Mouse (Mus musculus): Measurements from ENCODE around the gene Vmn2r120. TPM values are rescaled to one million over a fixed set of nuclear protein-coding genes. Genes with fewer than 3 reads are reported as not detected.
"Not testable (repeated sequence)": the region's sequence is repeated elsewhere in the genome, so short reads cannot be mapped to it uniquely, and the experiment has no call there.

Vmn2r120 gene
- total RNA-seq (2012; rRNA removed) (not detected in 2 replicates), total RNA-seq (2014; rRNA removed) (not detected in 2 replicates), polyA plus RNA-seq (2012; ENCODE audit: insufficient read length, low read depth) (0.05 TPM in 1 of 2 replicates, not detected in the other)

- Histone ChIP-seq H3K36me3 (replicated peaks in 1 of 2; ENCODE audit: control insufficient read depth in 1 of 2, insufficient read depth in 1 of 2, low read length in 1 of 2) (no peaks in the 10 kb centered on the region), H3K4me1 (ENCODE audit: control insufficient read depth in 1 of 2, insufficient read depth in 2 of 2) (no peaks in the 10 kb centered on the region), H3K4me3 (replicated peaks in 1 of 3; ENCODE audit: low read depth in 2 of 3, low read length in 2 of 3, poor library complexity in 1 of 3) (no peak within 1 kb of the TSS), H3K9ac (ENCODE audit: insufficient read depth, low read depth) (no peak within 1 kb of the TSS), H3K4me2 (ENCODE audit: insufficient read depth, low read depth, poor library complexity, severe bottlenecking) (no peak within 1 kb of the TSS), H3K9me3 (replicated peaks; ENCODE audit: low read length) (no peaks in the 10 kb centered on the region), H3K27me3 (replicated peaks) (no peaks in the 10 kb centered on the region), H3K27ac (ENCODE audit: insufficient read depth, low read depth) (no peak within 1 kb of the TSS), H3K79me2 (replicated peaks; ENCODE audit: control insufficient read depth, extremely low read depth, insufficient read depth, poor library complexity, severe bottlenecking) (no peaks in the 10 kb centered on the region)
- in situ Hi-C loops (cut with MboI; ENCODE audit: low pct_ligation_motif_present, low pct_unique_long_range_greater_than_20kb, low sequenced_read_pairs) (no loop called here), dilution Hi-C loops (cut with MboI; ENCODE audit: extremely low pct_ligation_motif_present, extremely low pct_unique_long_range_greater_than_20kb, low sequenced_read_pairs) (no loop called here)
- DNase-seq (ENCODE audit: extremely low read depth), result no peak
- TF ChIP-seq PAX5 (IDR thresholded peaks at IDR 0.05; ENCODE audit: low read length) (no peak), SIN3A (IDR thresholded peaks at IDR 0.05; ENCODE audit: low read length) (no peak), NRF1 (IDR thresholded peaks at IDR 0.05; ENCODE audit: low read depth, low read length) (no peak), ZNF384 (IDR thresholded peaks at IDR 0.05; ENCODE audit: low read depth, low read length) (no peak), SMC3 (IDR thresholded peaks at IDR 0.05; ENCODE audit: low read depth, low read length) (no peak), BHLHE40 (IDR thresholded peaks at IDR 0.05; ENCODE audit: low read depth, low read length) (no peak), CHD2 (IDR thresholded peaks at IDR 0.05; ENCODE audit: low read length) (no peak), ZMIZ1 (IDR thresholded peaks at IDR 0.05; ENCODE audit: low read depth, low read length) (no peak)
Measured at GRCm38 (mm10) chr17:57545405-57545804, at the start of gene Vmn2r120. Vmn2r120 (minus strand) TSS chr17:57545505.

- H3K4me1 ChIP-seq (ENCODE audit: control insufficient read depth in 1 of 2, insufficient read depth in 2 of 2); H3K4me3 ChIP-seq (replicated peaks in 1 of 3; ENCODE audit: low read depth in 2 of 3, low read length in 2 of 3, poor library complexity in 1 of 3); H3K9me3 ChIP-seq (replicated peaks; ENCODE audit: low read length); H3K79me2 ChIP-seq (replicated peaks; ENCODE audit: control insufficient read depth, extremely low read depth, insufficient read depth, poor library complexity, severe bottlenecking); dilution Hi-C loops (cut with MboI; ENCODE audit: extremely low pct_ligation_motif_present, extremely low pct_unique_long_range_greater_than_20kb, low sequenced_read_pairs); H3K9ac ChIP-seq (ENCODE audit: insufficient read depth, low read depth); H3K27ac ChIP-seq (ENCODE audit: insufficient read depth, low read depth); H3K27me3 ChIP-seq (replicated peaks); H3K36me3 ChIP-seq (replicated peaks in 1 of 2; ENCODE audit: control insufficient read depth in 1 of 2, insufficient read depth in 1 of 2, low read length in 1 of 2); in situ Hi-C loops (cut with MboI; ENCODE audit: low pct_ligation_motif_present, low pct_unique_long_range_greater_than_20kb, low sequenced_read_pairs): not testable (repeated sequence)
- H3K4me2 ChIP-seq (ENCODE audit: insufficient read depth, low read depth, poor library complexity, severe bottlenecking), result peak overlapping the region; percentile 36; the same call in 1 of the 2 replicates
- peak; percentile 54 for DNase-seq (ENCODE audit: extremely low read depth)
Measured at GRCm38 (mm10) chr17:57587273-57587672, 42.0 kb upstream of the Vmn2r120 start.

- TF ChIP-seq MEF2A (IDR thresholded peaks at IDR 0.05; ENCODE audit: borderline replicate concordance, low read depth, low read length) (no peak), ZC3H11A (IDR thresholded peaks at IDR 0.05; ENCODE audit: low read depth, low read length) (no peak), PAX5 (IDR thresholded peaks at IDR 0.05; ENCODE audit: low read length) (no peak), NRF1 (IDR thresholded peaks at IDR 0.05; ENCODE audit: low read depth, low read length) (no peak), BHLHE40 (IDR thresholded peaks at IDR 0.05; ENCODE audit: low read depth, low read length) (no peak), SMC3 (IDR thresholded peaks at IDR 0.05; ENCODE audit: low read depth, low read length) (no peak), EP300 (IDR thresholded peaks at IDR 0.05; ENCODE audit: low read length) (no peak), ETS1 (conservative IDR thresholded peaks at IDR 0.05; ENCODE audit: low read depth, low read length) (no peak), KAT2A (IDR thresholded peaks at IDR 0.05; ENCODE audit: insufficient replicate concordance, low read length) (no peak), NELFE (IDR thresholded peaks at IDR 0.05; ENCODE audit: low read depth, low read length) (no peak), JUN (IDR thresholded peaks at IDR 0.05; ENCODE audit: insufficient read depth, low read depth, low read length) (no peak), POLR2AphosphoS2 (IDR thresholded peaks at IDR 0.05; ENCODE audit: low read depth, low read length) (no peak), MAZ (IDR thresholded peaks at IDR 0.05; ENCODE audit: low read depth, low read length) (no peak)
- no peak overlapping the region for H3K4me3 ChIP-seq (replicated peaks in 1 of 3; ENCODE audit: low read depth in 2 of 3, low read length in 2 of 3, poor library complexity in 1 of 3)
- in situ Hi-C loops (cut with MboI; ENCODE audit: low pct_ligation_motif_present, low pct_unique_long_range_greater_than_20kb, low sequenced_read_pairs), result no loop called here
- H3K4me1 ChIP-seq (ENCODE audit: control insufficient read depth in 1 of 2, insufficient read depth in 2 of 2), result no peaks in the 10 kb centered on the region
- H3K36me3 ChIP-seq (replicated peaks in 1 of 2; ENCODE audit: control insufficient read depth in 1 of 2, insufficient read depth in 1 of 2, low read length in 1 of 2), result no peaks in the 10 kb centered on the region
- DNase-seq (ENCODE audit: extremely low read depth), result no peak
- dilution Hi-C loops (cut with MboI; ENCODE audit: extremely low pct_ligation_motif_present, extremely low pct_unique_long_range_greater_than_20kb, low sequenced_read_pairs), result no loop called here
- no peak overlapping the region for H3K4me2 ChIP-seq (ENCODE audit: insufficient read depth, low read depth, poor library complexity, severe bottlenecking)
- H3K27me3 ChIP-seq (replicated peaks), result no peaks in the 10 kb centered on the region
- no peaks in the 10 kb centered on the region for H3K9me3 ChIP-seq (replicated peaks; ENCODE audit: low read length)
- H3K27ac ChIP-seq (ENCODE audit: insufficient read depth, low read depth), result no peak overlapping the region
- no peaks in the 10 kb centered on the region for H3K79me2 ChIP-seq (replicated peaks; ENCODE audit: control insufficient read depth, extremely low read depth, insufficient read depth, poor library complexity, severe bottlenecking)
- H3K9ac ChIP-seq (ENCODE audit: insufficient read depth, low read depth), result no peak overlapping the region
Measured at GRCm38 (mm10) chr17:57574075-57574705, 28.9 kb upstream of the Vmn2r120 start.
